Mouse (Mus musculus) ovary, adult 2 months (tissue): ENCODE results near the gene Klhl5. TPM values are rescaled to one million over a fixed set of nuclear protein-coding genes. Genes with fewer than 3 reads are reported as not detected.

Source experiments
- polyA plus RNA-seq: library from polyadenylated mRNA; depleted of rRNA; stranded (reverse); fragments of >200 nt; gene quantifications from 2 replicates; pipeline ENCODE4 v1.2.3, GENCODE M21; 2012; rRNA removed

Gene Klhl5
- polyA plus RNA-seq = 36.0 and 38.3 TPM in 2 replicates

GRCm38 (mm10) chr5:65106876-65107772 lies at the start of gene Klhl5:
Gene Klhl5, plus strand, starts transcription at chr5:65107539.

GRCm38 (mm10) chr5:65091921-65092320 lies 15.4 kb upstream of the Klhl5 start, which contains the start of gene Tmem156:
Gene Tmem156, minus strand, starts transcription at chr5:65092132.

GRCm38 (mm10) chr5:65199346-65200128 lies 92.2 kb downstream of the Klhl5 start, which contains the start of gene Wdr19:
Gene Wdr19, plus strand, starts transcription at chr5:65199696.

Other genes starting within 250 kb of the Klhl5 start
- gene Tlr1, start 174.0 kb upstream of the Klhl5 start, polyA plus RNA-seq = 0.92 and 1.4 TPM in 2 replicates
- gene Tlr6, start 147.4 kb upstream of the Klhl5 start, polyA plus RNA-seq = 0.42 and 1.1 TPM in 2 replicates
- gene Fam114a1, start 137.5 kb upstream of the Klhl5 start, polyA plus RNA-seq = 30.8 and 53.2 TPM in 2 replicates
- gene Tmem156, start 15.4 kb upstream of the Klhl5 start, polyA plus RNA-seq = 0.14 TPM in 1 of 2 replicates, not detected in the other
- gene Wdr19, start 92.2 kb downstream of the Klhl5 start, polyA plus RNA-seq = 4.6 and 6.1 TPM in 2 replicates
- gene Rfc1, start 228.1 kb downstream of the Klhl5 start, polyA plus RNA-seq = 13.2 and 14.4 TPM in 2 replicates
- 2.1 and 2.2 TPM in 2 replicates for gene Klb, start 240.8 kb downstream of the Klhl5 start, polyA plus RNA-seq